Mouse (Mus musculus) embryonic facial prominence, embryonic 14.5 days (tissue): ENCODE results near the gene Klhdc2. TPM values are rescaled to one million over a fixed set of nuclear protein-coding genes. Genes with fewer than 3 reads are reported as not detected.

Experiments used
- polyA plus RNA-seq: library from polyadenylated mRNA; unstranded; fragments of >200 nt; fragmentation: Nextera tagmentation; extraction: Ambion mirVana; gene quantifications from 2 replicates; pipeline ENCODE4 v1.2.1, GENCODE M21; 2014

Gene Klhdc2
- polyA plus RNA-seq, 1 experiment from 2014 or later: 124 TPM

Other genes with a start within 250 kb of the Klhdc2 start
- 1,758 and 2,055 TPM in 2 replicates for gene Rps29, start 137.5 kb upstream of the Klhdc2 start, polyA plus RNA-seq
- gene Lrr1, start 127.9 kb upstream of the Klhdc2 start, polyA plus RNA-seq: 16.9 and 18.4 TPM in 2 replicates
- 562 and 692 TPM in 2 replicates for gene Rpl36al, start 112.6 kb upstream of the Klhdc2 start, polyA plus RNA-seq
- 65.5 and 66.1 TPM in 2 replicates for gene Mgat2, start 112.5 kb upstream of the Klhdc2 start, polyA plus RNA-seq
- 18.2 and 23.2 TPM in 2 replicates for gene Gm49383, start 99.6 kb upstream of the Klhdc2 start, polyA plus RNA-seq
- gene Dnaaf2, start 98.3 kb upstream of the Klhdc2 start, polyA plus RNA-seq: 5.5 and 6.0 TPM in 2 replicates
- gene Gm49384, start 92.4 kb upstream of the Klhdc2 start, polyA plus RNA-seq: 18.4 and 19.4 TPM in 2 replicates
- gene Pole2, start 68.5 kb upstream of the Klhdc2 start, polyA plus RNA-seq: 21.4 and 23.9 TPM in 2 replicates
- gene Klhdc1, start 55.5 kb upstream of the Klhdc2 start, polyA plus RNA-seq: 9.0 and 9.8 TPM in 2 replicates
- gene Nemf, start 60.5 kb downstream of the Klhdc2 start, polyA plus RNA-seq: 65.8 and 75.1 TPM in 2 replicates
- 62.3 and 66.7 TPM in 2 replicates for gene Arf6, start 75.5 kb downstream of the Klhdc2 start, polyA plus RNA-seq
- gene Gm9887, start 75.8 kb downstream of the Klhdc2 start, polyA plus RNA-seq: 1.7 and 1.8 TPM in 2 replicates